Mouse (Mus musculus) CH12.LX (cell line): ENCODE results near the gene Tekt3.

Experiments used
- CTCF ChIP-seq, 2 experiments: IDR thresholded peaks in 1 of 2; conservative IDR thresholded peaks in 1 of 2; 2 replicates each; pipeline ENCODE4 v1.5.1; 2011 to 2012; ENCODE audit warnings: low read depth in 2 of 2, low read length in 2 of 2, improper control_type of control experiment in 1 of 2, inconsistent platforms in 1 of 2, mild to moderate bottlenecking in 1 of 2, moderate library complexity in 1 of 2
- GABPA ChIP-seq: IDR thresholded peaks from 2 replicates; pipeline ENCODE4 v1.6.1; 2012; ENCODE audit warnings: low read depth, low read length, improper control_type of control experiment, inconsistent platforms; ENCODE audit not compliant: insufficient replicate concordance
- JUND ChIP-seq: conservative IDR thresholded peaks from 2 replicates; pipeline ENCODE4 v1.6.1; 2011; ENCODE audit warnings: low read depth, low read length, improper control_type of control experiment

DNA sequence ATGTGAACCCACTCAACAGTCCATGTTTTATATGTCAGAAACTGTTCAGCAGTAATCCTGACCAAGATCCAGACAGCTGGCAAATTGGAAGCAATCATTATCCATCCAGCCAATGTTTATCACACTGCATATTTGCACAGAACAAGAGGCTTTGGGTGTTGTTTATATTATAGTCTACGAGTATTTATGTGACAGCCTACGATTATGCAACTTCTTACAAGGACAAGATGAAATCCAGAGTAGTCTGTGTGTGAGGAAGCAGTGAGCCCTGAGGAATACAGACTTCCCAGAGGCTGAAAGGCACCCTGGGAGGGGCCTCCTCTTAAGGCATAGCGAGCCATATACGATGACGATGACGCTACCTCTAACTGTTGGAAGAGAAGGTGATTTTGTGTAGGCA, 36.0 kb upstream of the Tekt3 start:
- no peak for TF ChIP-seq CTCF (conservative IDR thresholded peaks at IDR 0.05 in 1 of 2, IDR thresholded peaks at IDR 0.05 in 1 of 2; ENCODE audit: low read depth in 2 of 2, low read length in 2 of 2)
- no peak for TF ChIP-seq GABPA
- TF ChIP-seq JUND = no peak
